Mouse (Mus musculus): ENCODE results near the gene St14.

DNA sequence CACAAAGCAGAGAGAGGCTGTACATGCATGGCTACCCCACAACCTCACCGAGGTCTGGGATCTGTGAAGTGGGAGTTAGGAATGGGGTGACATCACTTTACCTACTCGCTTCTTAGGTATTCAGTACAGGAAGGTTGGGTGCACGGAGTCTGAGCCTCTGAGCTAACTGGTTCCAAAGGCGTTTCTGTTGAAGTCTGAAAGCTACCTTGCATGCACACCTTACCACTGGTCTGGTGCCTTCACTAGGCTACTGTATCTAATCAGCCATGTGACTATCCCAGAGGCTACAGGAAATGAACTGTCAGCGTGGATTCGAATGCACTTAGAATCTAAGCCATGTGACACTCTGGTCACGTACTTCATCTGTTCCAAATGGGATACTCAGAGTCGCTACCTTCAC lies 24.9 kb upstream of the St14 start:
- no peak for TF ChIP-seq GATA1 (IDR thresholded peaks at IDR 0.05; ENCODE audit: borderline replicate concordance, low read length)
- TF ChIP-seq FLI1 (IDR thresholded peaks at IDR 0.05; ENCODE audit: low read length): no peak
